Mouse (Mus musculus) neutrophil, adult 83 days (primary cell): Measurements from ENCODE around the gene Ep300. TPM values are rescaled to one million over a fixed set of nuclear protein-coding genes. Genes with fewer than 3 reads are reported as not detected.

Source experiments
- total RNA-seq, 2 experiments: library from RNA; stranded (reverse); gene quantifications; one replicate each; pipeline ENCODE4 v1.2.4; 2023

The Ep300 gene
- total RNA-seq: 100 to 1,000 TPM; 162 to 181 TPM

DNA sequence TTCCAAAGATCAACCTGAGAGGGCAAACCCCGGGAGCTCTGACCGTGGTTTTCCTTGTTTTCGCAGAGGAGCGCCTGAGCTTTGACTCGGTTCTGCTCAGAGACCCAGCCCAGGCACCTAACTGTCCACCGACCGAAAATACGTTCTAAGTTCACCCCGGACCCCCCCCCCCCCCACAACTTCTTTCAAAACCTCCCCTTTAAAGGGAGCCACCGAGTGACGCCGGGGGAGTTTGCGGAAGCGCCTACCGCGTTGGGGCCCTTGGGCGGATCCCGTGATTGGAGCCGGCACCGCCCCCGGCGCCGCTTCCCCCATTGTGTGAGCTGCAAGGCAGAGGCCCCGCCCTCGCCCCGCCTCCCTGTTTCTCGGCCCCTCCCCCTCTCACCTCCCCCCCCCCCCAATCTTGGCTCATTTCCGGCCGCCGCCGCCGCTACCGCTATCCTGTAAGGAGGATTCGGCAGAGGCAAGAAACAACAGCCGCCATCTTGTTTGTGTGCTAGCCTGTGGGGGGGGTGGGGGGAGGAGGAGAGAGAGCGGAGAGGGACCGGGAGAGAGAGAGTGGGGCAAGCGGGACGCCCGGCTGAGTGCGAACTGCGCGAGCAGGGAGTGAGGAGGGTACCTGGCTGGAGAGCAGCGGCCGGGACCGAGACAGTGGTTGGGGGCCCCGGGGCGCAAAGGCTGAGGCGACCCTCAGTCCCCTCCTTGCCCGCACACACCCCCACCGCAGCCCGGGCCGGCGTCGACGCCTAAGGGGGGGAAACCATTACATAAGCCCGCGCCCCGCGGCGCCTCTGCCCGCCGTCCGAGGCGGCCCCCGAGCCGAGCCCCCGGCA, at the start of gene Ep300:
Ep300 (plus strand) TSS at position 439 of the 833 bp plus-strand sequence.

DNA sequence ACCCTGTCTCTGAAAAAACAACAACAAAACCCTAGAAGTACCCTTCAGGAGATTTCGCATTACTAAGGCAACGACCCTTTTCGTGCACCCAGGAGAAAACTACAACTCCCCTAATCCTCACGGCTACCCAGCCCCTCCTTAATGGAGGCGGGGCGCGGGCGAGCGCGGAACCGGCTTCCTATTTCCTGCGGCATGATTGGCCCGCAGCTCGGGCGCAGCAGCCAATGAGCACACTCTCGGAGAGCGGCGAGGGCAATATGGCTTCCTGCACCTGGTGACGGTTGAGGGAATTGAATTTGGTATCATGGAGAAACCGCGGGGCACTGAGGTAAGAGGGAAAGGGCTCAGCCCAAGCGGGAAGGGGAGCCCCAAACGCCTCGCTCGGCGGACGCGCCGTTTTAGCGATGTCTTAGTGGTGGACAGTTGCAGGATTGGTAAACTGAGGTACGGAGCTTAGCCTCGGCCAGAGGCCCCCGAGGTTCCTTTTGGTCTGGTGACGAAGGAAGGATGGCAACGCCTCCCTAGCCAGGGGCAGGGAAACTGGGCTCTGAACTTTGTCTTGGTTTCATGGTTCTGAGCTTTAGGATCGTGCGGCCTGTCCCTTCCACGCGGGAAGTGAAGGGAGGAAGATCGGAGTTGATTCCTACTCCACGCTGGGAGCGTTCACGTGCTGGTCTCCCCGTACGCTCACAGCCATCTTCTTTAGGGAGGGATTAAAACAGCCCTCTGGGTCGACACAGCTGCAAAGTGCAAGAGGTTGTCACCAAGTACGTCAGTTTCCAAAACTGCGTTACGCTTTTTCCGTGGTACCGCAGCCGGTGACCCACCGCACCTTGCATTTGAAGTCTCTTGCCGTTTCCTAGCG, 78.8 kb downstream of the Ep300 start, which contains the start of gene L3mbtl2:
L3mbtl2 (plus strand) TSS at position 193 of the 865 bp plus-strand sequence.

DNA sequence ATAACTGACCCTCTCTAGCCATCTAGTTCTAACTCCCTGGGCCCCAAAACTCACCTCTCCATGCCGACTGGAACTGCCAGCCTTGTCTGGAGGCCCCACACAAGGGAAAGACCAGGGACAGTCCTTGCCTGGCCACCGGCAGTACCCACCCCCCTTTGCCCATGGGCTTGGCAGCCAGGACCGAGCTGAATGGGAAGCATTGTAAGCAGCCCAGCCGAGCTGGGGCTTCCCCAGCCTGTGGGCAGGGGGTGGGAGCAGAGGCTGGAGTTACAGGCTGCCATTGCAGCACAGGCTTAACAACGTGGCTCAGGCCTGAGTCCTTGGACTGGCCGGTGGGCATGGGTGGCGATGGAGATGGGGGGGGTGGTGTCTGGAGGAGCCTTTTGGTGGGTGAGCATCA, 112.0 kb downstream of the Ep300 start, which contains the start of gene Chadl:
Chadl (minus strand) TSS at position 113 of the 400 bp plus-strand sequence.

Other genes starting within 250 kb of the Ep300 start
- gene Slc25a17, start 224.5 kb upstream of the Ep300 start, total RNA-seq: 10 to 100 TPM; 24.3 to 25.5 TPM
- gene St13, start 185.3 kb upstream of the Ep300 start, total RNA-seq: 10 to 100 TPM; 43.0 to 50.3 TPM
- gene Xpnpep3, start 185.2 kb upstream of the Ep300 start, total RNA-seq: 10 to 100 TPM in 1 of 2 experiments, 1 to 10 TPM in 1; 9.3 to 10.5 TPM
- not detected for gene Dnajb7, start 177.1 kb upstream of the Ep300 start, total RNA-seq
- gene Rbx1, start 119.1 kb upstream of the Ep300 start, total RNA-seq: 10 to 100 TPM; 67.8 to 80.5 TPM
- 10 to 100 TPM; 14.0 to 16.8 TPM for gene L3mbtl2, start 78.5 kb downstream of the Ep300 start, total RNA-seq
- not detected for gene Chadl, start 111.9 kb downstream of the Ep300 start, total RNA-seq
- gene Zc3h7b, start 159.7 kb downstream of the Ep300 start, total RNA-seq: 10 to 100 TPM; 12.1 to 15.4 TPM
- gene Rangap1, start 160.2 kb downstream of the Ep300 start, total RNA-seq: 10 to 100 TPM; 55.0 to 62.4 TPM
- gene Tef, start 217.1 kb downstream of the Ep300 start, total RNA-seq: 1 to 10 TPM; 4.0 to 4.2 TPM